Mouse (Mus musculus) CH12.LX (cell line): Measurements from ENCODE around the gene Slamf1.

ENCODE experiments used
- CHD2 ChIP-seq: IDR thresholded peaks from 2 replicates; pipeline ENCODE4 v1.6.1; 2011; ENCODE audit warnings: low read length, improper control_type of control experiment
- CTCF ChIP-seq, 2 experiments: IDR thresholded peaks in 1 of 2; conservative IDR thresholded peaks in 1 of 2; 2 replicates each; pipeline ENCODE4 v1.5.1; 2011 to 2012; ENCODE audit warnings: low read depth in 2 of 2, low read length in 2 of 2, improper control_type of control experiment in 1 of 2, inconsistent platforms in 1 of 2, mild to moderate bottlenecking in 1 of 2, moderate library complexity in 1 of 2
- EP300 ChIP-seq: IDR thresholded peaks from 2 replicates; pipeline ENCODE4 v1.6.1; 2011; ENCODE audit warnings: low read length, improper control_type of control experiment
- MXI1 ChIP-seq: IDR thresholded peaks from 2 replicates; pipeline ENCODE4 v1.6.1; 2011; ENCODE audit warnings: mild to moderate bottlenecking, low read depth, low read length, improper control_type of control experiment
- NRF1 ChIP-seq: IDR thresholded peaks from 2 replicates; pipeline ENCODE4 v1.6.1; 2014; ENCODE audit warnings: low read depth, mild to moderate bottlenecking, inconsistent platforms, low read length, improper control_type of control experiment, moderate library complexity
- POLR2A ChIP-seq: IDR thresholded peaks from 2 replicates; pipeline ENCODE4 v1.6.1; 2011; ENCODE audit warnings: low read depth, mild to moderate bottlenecking, improper control_type of control experiment, low read length
- USF1 ChIP-seq: IDR thresholded peaks from 2 replicates; pipeline ENCODE4 v1.6.1; 2014; ENCODE audit warnings: low read depth, mild to moderate bottlenecking, inconsistent platforms, low read length, improper control_type of control experiment
- ZKSCAN1 ChIP-seq: IDR thresholded peaks from 2 replicates; pipeline ENCODE4 v1.6.1; 2012; ENCODE audit warnings: low read depth, inconsistent platforms, low read length, improper control_type of control experiment, borderline replicate concordance

DNA sequence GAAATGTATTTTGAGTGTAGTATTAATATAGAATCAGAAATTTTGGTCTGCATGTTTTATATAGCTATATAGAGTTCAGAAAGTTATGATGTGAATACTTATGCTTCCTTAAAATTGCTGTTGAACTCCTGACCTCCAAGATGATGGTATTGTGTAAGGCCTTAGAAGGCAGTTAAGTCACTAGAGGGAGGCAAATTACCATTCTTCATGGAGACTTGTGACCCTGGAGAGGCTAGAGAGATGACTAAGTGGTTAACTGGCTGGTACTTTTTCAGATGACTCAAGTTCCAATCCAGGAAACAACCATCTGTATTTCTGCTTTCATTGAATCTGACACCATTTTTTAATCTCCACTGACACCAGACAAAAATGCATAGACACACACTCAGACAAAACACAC is 60.7 kb downstream of the Slamf1 start:
- peak; percentile 22; the same call in 1 of the 2 replicates for TF ChIP-seq EP300
- TF ChIP-seq POLR2A: no peak
- peak; percentile 11 to 93; a peak in 2 of 4 replicates for TF ChIP-seq CTCF (conservative IDR thresholded peaks at IDR 0.05 in 1 of 2, IDR thresholded peaks at IDR 0.05 in 1 of 2; ENCODE audit: low read depth in 2 of 2, low read length in 2 of 2)
- no peak for TF ChIP-seq CHD2
- TF ChIP-seq ZKSCAN1: no peak
- TF ChIP-seq MXI1: no peak
- TF ChIP-seq NRF1: no peak
- TF ChIP-seq USF1: no peak
